ENCODE assay signal across 10 mouse cellular contexts in the genomic region with DNA sequence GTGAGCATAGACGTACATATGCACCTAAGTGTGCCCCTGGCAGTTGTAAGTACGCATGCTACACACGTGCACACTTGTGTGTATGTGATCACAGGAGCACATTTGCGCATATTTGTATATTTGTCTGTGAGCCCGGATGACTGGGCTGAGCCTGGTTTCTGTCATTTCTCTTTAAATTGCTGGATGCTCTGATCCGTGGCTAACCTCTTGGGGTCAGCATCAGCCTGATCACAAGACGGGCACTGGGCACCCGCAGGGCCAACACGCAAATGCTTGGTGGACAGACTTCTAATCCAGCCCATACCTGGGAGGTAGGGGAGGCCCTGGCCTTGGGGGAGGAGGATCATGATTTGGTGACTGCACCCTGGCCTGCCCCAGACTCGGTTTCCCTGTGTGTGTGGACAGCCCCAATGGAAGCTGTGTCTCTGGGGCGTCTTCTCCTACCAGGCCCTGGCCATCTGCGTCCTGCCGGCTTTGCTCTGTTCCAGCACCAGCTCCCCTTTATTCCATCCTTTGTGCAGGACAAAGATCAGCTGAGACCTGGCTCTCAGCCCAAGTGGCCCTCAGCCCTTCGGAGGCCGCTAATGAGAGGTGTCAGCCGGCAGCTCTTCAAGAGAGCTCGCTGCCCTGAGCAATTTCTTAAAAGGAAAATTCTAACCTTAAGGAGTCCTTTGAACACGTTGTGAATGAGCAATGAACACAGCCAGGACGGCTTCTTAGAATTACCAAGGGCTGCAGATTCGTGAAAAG.
DNase-seq lines count a peak whose midpoint lies in the region; ATAC-seq lines count a peak whose summit lies in the region.
"Had no signal": no experiment of that assay in that cellular context is flagged by ENCODE, and none has a peak within 500 bp of the region (broad histone marks: within the 10 kb centered on the region; RNA-seq: fewer than 3 reads in every experiment).

No protein-coding gene starts in this region.

- H3K9ac ChIP-seq in hindbrain, embryonic 12.5 days, result no peak overlapping the region

- H3K4me3 ChIP-seq in hindbrain, embryonic 12.5 days, result no peak overlapping the region

- peaks cover 11% of the 10 kb centered on the region; the same call in 1 of the 2 replicates for H3K27me3 ChIP-seq in hindbrain, embryonic 12.5 days

- 38% methylated on average over 20 of the region's 20 CpGs for WGBS in hindbrain, embryonic 12.5 days

- H3K4me1 ChIP-seq in hindbrain, embryonic 12.5 days, result peaks cover 91% of the 10 kb centered on the region

- H3K36me3 ChIP-seq in hindbrain, embryonic 12.5 days, result no peaks in the 10 kb centered on the region

- peak overlapping the region; percentile 94 for H3K27ac ChIP-seq in hindbrain, embryonic 12.5 days

- H3K9me3 ChIP-seq in hindbrain, embryonic 12.5 days (replicated peaks), result no peaks in the 10 kb centered on the region

- no peak for ATAC-seq in hindbrain, embryonic 12.5 days (ENCODE audit: low FRiP score)
- ATAC-seq: lung, postnatal 0 days had no signal

- no peak overlapping the region for H3K4me2 ChIP-seq in hindbrain, embryonic 12.5 days (replicated peaks)

- DNase-seq in right cerebral cortex, postnatal 4 days, result peak; percentile 32
- no peak for DNase-seq in right cerebral cortex, postnatal 36 days (ENCODE audit: low spot score in 2 of 2)
- peak; percentile 45 to 58 for DNase-seq in kidney, postnatal 4 days
- peak; percentile 82 for DNase-seq in retina, postnatal 1 day
- no peak for DNase-seq in urinary bladder, postnatal 4 days (ENCODE audit: low spot score in 2 of 2)
- DNase-seq in layer of hippocampus, postnatal 10 days (ENCODE audit: low spot score in 2 of 2), result no peak
- DNase-seq in liver, result no peak
- DNase-seq: thymus, postnatal 25 days had no signal

Comparison
In these comparisons a context has a peak if more than half of its experiments do, and no peak if none do; other contexts are left out.
1. DNase-seq: peak in right cerebral cortex, postnatal 4 days (single experiment), kidney, postnatal 4 days (2 of 2) and retina, postnatal 1 day (single experiment); none in right cerebral cortex, postnatal 36 days (0 of 2), urinary bladder, postnatal 4 days (0 of 2), layer of hippocampus, postnatal 10 days (0 of 2) and liver (single experiment).